Mouse (Mus musculus) hindbrain, embryonic 13.5 days (tissue): ENCODE results near the gene Tgfbi. TPM values are rescaled to one million over a fixed set of nuclear protein-coding genes. Genes with fewer than 3 reads are reported as not detected.

ENCODE experiments used
- ATAC-seq: fragments of 200-750 bp; cut with Nextera tagmentation; 2 replicates; pipeline ENCODE4 v1.8.0; 2017; ENCODE audit warnings: moderate TSS enrichment; ENCODE audit not compliant: low FRiP score
- H3K27ac ChIP-seq: fragments of 300-500 bp; sonication (generic); 2 replicates; pipeline ENCODE4 v1.5.1; 2015; ENCODE audit warnings: inconsistent platforms, mild to moderate bottlenecking, moderate library complexity
- H3K27me3 ChIP-seq: fragments of 300-500 bp; sonication (generic); 2 replicates; pipeline ENCODE4 v1.6.1; 2015; ENCODE audit warnings: mild to moderate bottlenecking, inconsistent platforms
- H3K36me3 ChIP-seq: fragments of 300-500 bp; sonication (generic); 2 replicates; pipeline ENCODE4 v1.6.1; 2015; ENCODE audit warnings: mild to moderate bottlenecking, inconsistent platforms
- H3K4me1 ChIP-seq: fragments of 300-500 bp; sonication (generic); replicated peaks from 2 replicates; pipeline ENCODE4 v1.6.1; 2015; ENCODE audit warnings: inconsistent platforms
- H3K4me2 ChIP-seq: fragments of 300-500 bp; sonication (generic); 2 replicates; pipeline ENCODE4 v1.6.1; 2015; ENCODE audit warnings: inconsistent platforms, mild to moderate bottlenecking, moderate library complexity
- H3K4me3 ChIP-seq: fragments of 300-500 bp; sonication (generic); 2 replicates; pipeline ENCODE4 v1.5.1; 2015; ENCODE audit warnings: mild to moderate bottlenecking, inconsistent platforms
- H3K9ac ChIP-seq: fragments of 300-500 bp; sonication (generic); 2 replicates; pipeline ENCODE4 v1.6.1; 2015; ENCODE audit warnings: mild to moderate bottlenecking, inconsistent platforms
- H3K9me3 ChIP-seq: fragments of 300-500 bp; sonication (generic); 2 replicates; pipeline ENCODE4 v1.6.1; 2016; ENCODE audit warnings: inconsistent platforms
- WGBS: fragments of 180-500 bp; shearing (Covaris S2); methylation state at CpG from one replicate; pipeline ENCODE4 v1.1.7; 2015; 5-methylcytosine and 5-hydroxymethylcytosine counted together
- polyA plus RNA-seq: library from polyadenylated mRNA; unstranded; fragments of >200 nt; fragmentation: Nextera tagmentation; extraction: Ambion mirVana; gene quantifications from 2 replicates; pipeline ENCODE4 v1.2.1, GENCODE M21; 2015

Tgfbi gene
- polyA plus RNA-seq, 1 experiment from 2014 or later, result 11.3 TPM

DNA sequence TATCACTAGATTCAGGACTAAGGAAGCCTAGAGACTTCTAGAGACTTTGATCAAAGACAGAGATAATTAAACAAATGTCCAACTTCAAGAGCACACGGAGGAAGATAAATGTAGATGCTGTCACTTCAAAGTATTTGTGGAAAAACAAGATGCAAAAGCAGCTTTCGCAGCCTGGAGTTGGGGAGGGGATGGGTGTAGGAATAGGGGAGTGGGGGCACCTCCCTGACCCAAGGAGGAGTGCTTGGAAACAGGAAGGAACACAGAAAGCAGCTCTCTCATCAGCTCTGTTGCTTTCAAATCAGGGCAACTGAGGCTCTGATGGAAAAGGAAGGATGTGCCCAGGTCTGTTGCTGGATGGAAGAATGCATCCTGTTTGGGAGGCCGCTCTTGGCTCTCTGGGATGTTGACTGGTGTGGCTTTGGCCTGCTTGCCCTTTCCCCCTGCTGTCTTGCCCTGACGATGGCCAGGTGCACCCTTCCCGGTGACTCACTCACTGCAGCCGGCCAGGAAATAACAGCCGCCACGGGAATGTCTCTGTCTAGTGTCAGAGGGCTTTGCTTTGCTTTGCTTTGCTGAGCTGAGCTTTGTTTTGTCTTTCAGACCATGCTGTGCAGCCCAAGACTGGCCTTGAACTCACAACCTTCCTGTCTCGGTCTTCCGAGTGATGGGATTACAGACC lies 69.6 kb downstream of the Tgfbi start:
- Histone ChIP-seq H3K9ac (no peak overlapping the region), H3K27ac (no peak overlapping the region; the same call in 1 of the 2 replicates), H3K4me1 (peaks cover 14% of the 10 kb centered on the region), H3K36me3 (no peaks in the 10 kb centered on the region), H3K4me3 (no peak overlapping the region), H3K4me2 (no peak overlapping the region), H3K9me3 (no peaks in the 10 kb centered on the region), H3K27me3 (peaks cover 5% of the 10 kb centered on the region; the same call in 1 of the 2 replicates)
- WGBS, result 66% methylated on average over 10 of the region's 10 CpGs
- ATAC-seq, result no peak

DNA sequence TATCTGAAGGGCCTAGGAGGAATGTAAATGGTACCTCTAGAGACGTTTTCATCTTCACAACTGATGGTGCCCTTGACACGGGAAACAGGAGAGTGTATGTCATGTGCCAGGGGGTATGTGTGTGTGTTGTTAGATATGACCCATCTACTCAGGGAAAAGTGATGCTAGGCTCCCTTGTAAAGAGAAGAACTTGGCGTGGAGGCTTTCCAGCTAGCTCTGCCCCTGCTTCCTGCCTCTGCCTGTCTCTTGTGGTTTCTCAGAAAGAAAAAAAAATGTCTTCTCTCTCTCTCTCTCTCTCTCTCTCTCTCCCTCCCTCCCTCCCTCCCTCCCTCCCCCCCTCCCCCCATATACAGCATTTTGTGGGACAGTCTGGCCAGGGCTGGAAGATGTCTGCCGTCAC lies 72.6 kb downstream of the Tgfbi start:
- 76% methylated on average over 4 of the region's 4 CpGs for WGBS
- ATAC-seq, result no peak
- no peak overlapping the region for H3K27ac ChIP-seq

DNA sequence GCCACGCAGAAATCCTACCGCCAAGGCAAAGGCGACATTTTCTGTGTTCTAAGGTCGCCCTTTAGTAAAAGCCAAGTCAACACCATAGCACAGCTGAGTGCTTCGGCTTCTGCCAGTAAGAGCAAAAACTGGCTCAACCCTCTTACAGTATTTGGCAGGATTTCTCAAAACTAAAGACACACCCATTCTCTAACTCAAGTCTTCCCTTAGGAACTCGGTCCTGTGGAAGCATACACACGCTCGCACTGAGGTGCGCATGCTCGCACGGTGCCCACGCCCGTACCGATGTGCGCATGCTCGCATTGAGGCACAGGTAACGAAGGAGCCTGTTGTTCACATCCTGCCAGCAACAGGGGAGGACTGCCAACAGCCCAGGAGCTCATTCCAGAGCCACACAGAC lies 73.0 kb downstream of the Tgfbi start:
- Histone ChIP-seq H3K27ac (no peak overlapping the region), H3K9me3 (no peaks in the 10 kb centered on the region), H3K36me3 (no peaks in the 10 kb centered on the region), H3K9ac (no peak overlapping the region), H3K27me3 (peaks cover 5% of the 10 kb centered on the region; the same call in 1 of the 2 replicates), H3K4me3 (no peak overlapping the region), H3K4me2 (no peak overlapping the region), H3K4me1 (peaks cover 14% of the 10 kb centered on the region)
- 80% methylated on average over 17 of the region's 17 CpGs for WGBS
- ATAC-seq, result no peak

More for the DNA sequence above, 72.6 kb downstream of the Tgfbi start:
- Histone ChIP-seq H3K4me3 (no peak overlapping the region), H3K9ac (no peak overlapping the region), H3K9me3 (no peaks in the 10 kb centered on the region), H3K4me1 (peaks cover 14% of the 10 kb centered on the region), H3K4me2 (no peak overlapping the region), H3K36me3 (no peaks in the 10 kb centered on the region), H3K27me3 (peaks cover 5% of the 10 kb centered on the region; the same call in 1 of the 2 replicates)

DNA sequence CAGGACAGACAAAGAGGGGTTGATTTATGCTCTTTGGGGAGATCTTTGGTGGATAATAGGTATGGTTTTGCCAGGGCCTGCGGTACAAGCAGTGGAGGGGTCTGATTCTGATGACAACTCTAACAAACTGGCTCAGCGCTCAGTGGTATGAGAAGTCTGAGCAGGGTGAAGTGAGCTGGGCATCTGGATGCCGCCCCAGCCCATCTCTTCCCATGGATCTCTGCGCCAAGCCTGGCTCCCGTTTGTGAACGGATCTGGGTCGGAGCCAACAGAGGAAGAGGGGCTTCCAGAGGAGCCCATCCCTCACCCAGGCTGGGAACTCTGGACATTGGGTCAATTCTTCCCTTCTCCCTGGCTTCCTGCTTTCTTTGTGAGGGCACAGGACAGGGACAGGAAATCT lies 74.0 kb downstream of the Tgfbi start:
- Histone ChIP-seq H3K9me3 (no peaks in the 10 kb centered on the region), H3K4me1 (peaks cover 8% of the 10 kb centered on the region), H3K4me3 (no peak overlapping the region), H3K36me3 (no peaks in the 10 kb centered on the region), H3K27me3 (peaks cover 10% of the 10 kb centered on the region; the same call in 1 of the 2 replicates), H3K9ac (no peak overlapping the region), H3K4me2 (no peak overlapping the region), H3K27ac (no peak overlapping the region)
- no peak for ATAC-seq
- WGBS, result 76% methylated on average over 7 of the region's 7 CpGs

Other genes with a start within 250 kb of the Tgfbi start
- gene Gm3045, start 182.9 kb upstream of the Tgfbi start, polyA plus RNA-seq, result not detected in 2 replicates
- not detected in 2 replicates for gene Slc25a48, start 171.2 kb upstream of the Tgfbi start, polyA plus RNA-seq
- not detected in 2 replicates for gene Il9, start 127.3 kb upstream of the Tgfbi start, polyA plus RNA-seq
- gene Fbxl21, start 87.1 kb upstream of the Tgfbi start, polyA plus RNA-seq, result 2.8 and 3.5 TPM in 2 replicates
- gene Lect2, start 61.0 kb upstream of the Tgfbi start, polyA plus RNA-seq, result not detected in 2 replicates
- 23.5 and 24.1 TPM in 2 replicates for gene Smad5, start 93.5 kb downstream of the Tgfbi start, polyA plus RNA-seq
- gene Gm45623, start 144.3 kb downstream of the Tgfbi start, polyA plus RNA-seq, result 1.5 and 1.7 TPM in 2 replicates